Mouse (Mus musculus) thymus, adult 2 months (tissue): ENCODE data around the gene Cux2.

Source experiments
- CTCF ChIP-seq: fragments of 200-500 bp; IDR thresholded peaks from 2 replicates; pipeline ENCODE4 v1.5.1; 2012; ENCODE audit warnings: mild to moderate bottlenecking, control low read depth, low read length, moderate library complexity, borderline replicate concordance; ENCODE audit not compliant: control insufficient read depth, poor library complexity, insufficient read depth; ENCODE audit errors: extremely low read depth
- POLR2A ChIP-seq: fragments of 200-500 bp; IDR thresholded peaks from 2 replicates; pipeline ENCODE4 v1.6.1; 2012; ENCODE audit warnings: mild to moderate bottlenecking, low read length, control low read depth, moderate library complexity; ENCODE audit not compliant: control insufficient read depth, poor library complexity, insufficient read depth; ENCODE audit errors: extremely low read depth

DNA sequence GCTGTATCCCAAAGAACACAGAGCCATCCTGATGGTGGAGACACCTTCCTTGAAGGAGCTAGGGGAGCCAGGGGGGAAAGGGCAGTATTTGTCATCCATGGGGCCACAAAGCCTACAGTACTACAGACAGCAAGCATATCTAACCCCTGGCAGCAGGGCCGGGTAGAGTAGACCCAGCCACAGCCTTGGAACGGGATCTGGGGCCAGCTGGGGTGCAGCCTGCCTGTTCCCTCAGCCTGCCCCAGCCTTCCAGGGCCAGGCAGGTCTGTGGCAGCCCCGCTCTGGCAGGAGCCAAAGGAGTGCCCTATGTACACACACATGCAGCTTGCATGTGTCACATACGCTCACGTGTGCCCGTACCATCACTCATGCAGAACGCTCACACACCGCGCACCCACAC, 48.6 kb downstream of the Cux2 start:
- no peak for TF ChIP-seq POLR2A
- no peak for TF ChIP-seq CTCF
